Mouse (Mus musculus) embryo, embryonic 9.5 days (tissue): ENCODE results near the gene Fam161a.
"Not testable (repeated sequence)": the region's sequence is repeated elsewhere in the genome, so short reads cannot be mapped to it uniquely, and the experiment has no call there.

ENCODE experiments used
- DNase-seq: peaks from one replicate; pipeline ENCODE4 v3.0.0-alpha.2; 2017; ENCODE audit errors: extremely low spot score

Gene Fam161a

GRCm38 (mm10) chr11:23049642-23050041 is 42.3 kb downstream of the Fam161a start:
- DNase-seq = no peak

- no peak for DNase-seq
Observed at GRCm38 (mm10) chr11:23052353-23052752, 45.0 kb downstream of the Fam161a start.

GRCm38 (mm10) chr11:23063153-23063552 is 55.8 kb downstream of the Fam161a start:
- no peak for DNase-seq

- DNase-seq = no peak
Observed at GRCm38 (mm10) chr11:23063857-23064256, 56.5 kb downstream of the Fam161a start.

- not testable (repeated sequence) for DNase-seq
Observed at GRCm38 (mm10) chr11:23064276-23064675, 56.9 kb downstream of the Fam161a start.

GRCm38 (mm10) chr11:23065167-23065668 is 57.9 kb downstream of the Fam161a start:
- no peak for DNase-seq

- peak; percentile 86 for DNase-seq
Observed at GRCm38 (mm10) chr11:23067395-23068136, 60.2 kb downstream of the Fam161a start.

- no peak for DNase-seq
Observed at GRCm38 (mm10) chr11:23068201-23068600, 60.9 kb downstream of the Fam161a start.

- not testable (repeated sequence) for DNase-seq
Observed at GRCm38 (mm10) chr11:23068986-23069385, 61.7 kb downstream of the Fam161a start.

GRCm38 (mm10) chr11:23074841-23075240 is 67.5 kb downstream of the Fam161a start:
- no peak for DNase-seq

GRCm38 (mm10) chr11:23078541-23078940 is 71.2 kb downstream of the Fam161a start:
- no peak for DNase-seq
